Mouse (Mus musculus) layer of hippocampus, postnatal 10 days (tissue): ENCODE measurements around the gene Cox10. TPM values are rescaled to one million over a fixed set of nuclear protein-coding genes. Genes with fewer than 3 reads are reported as not detected.

Source experiments
- DNase-seq, 2 experiments: peaks; one replicate each; pipeline ENCODE4 v3.0.0; 2021; ENCODE audit warnings: low spot score in 2 of 2
- total RNA-seq, 2 experiments: library from RNA; stranded (reverse); gene quantifications; 2 replicates each; pipeline ENCODE4 v1.2.3; 2021

Cox10 gene
- total RNA-seq, 2 experiments from 2014 or later: 22.4 to 25.9 TPM

GRCm38 (mm10) chr11:63967641-63968387, 111.5 kb downstream of the Cox10 start:
- no peak for DNase-seq

GRCm38 (mm10) chr11:63965437-63965836, 113.8 kb downstream of the Cox10 start:
- DNase-seq: peak; percentile 14 to 29

- DNase-seq: no peak
These were observed 122.1 kb downstream of the Cox10 start for GRCm38 (mm10) chr11:63957207-63957606.

GRCm38 (mm10) chr11:63956748-63957147, 122.5 kb downstream of the Cox10 start:
- no peak for DNase-seq

- DNase-seq: no peak
These were observed 125.4 kb downstream of the Cox10 start for GRCm38 (mm10) chr11:63953887-63954286.

GRCm38 (mm10) chr11:63952743-63953191, 126.5 kb downstream of the Cox10 start:
- DNase-seq: no peak

GRCm38 (mm10) chr11:63951831-63952631, 127.2 kb downstream of the Cox10 start:
- peak; percentile 13 to 23 for DNase-seq

- no peak for DNase-seq
These were observed 130.9 kb downstream of the Cox10 start for GRCm38 (mm10) chr11:63948371-63948770.

- no peak for DNase-seq
These were observed 132.2 kb downstream of the Cox10 start for GRCm38 (mm10) chr11:63947024-63947423.

GRCm38 (mm10) chr11:63943947-63944346, 135.3 kb downstream of the Cox10 start:
- no peak for DNase-seq

GRCm38 (mm10) chr11:63943268-63943890, 135.9 kb downstream of the Cox10 start:
- DNase-seq: no peak

- no peak for DNase-seq
These were observed 137.1 kb downstream of the Cox10 start for GRCm38 (mm10) chr11:63942177-63942576.

- no peak for DNase-seq
These were observed 142.6 kb downstream of the Cox10 start for GRCm38 (mm10) chr11:63936641-63937040.

- no peak for DNase-seq
These were observed 152.4 kb downstream of the Cox10 start for GRCm38 (mm10) chr11:63926901-63927300.

- DNase-seq: peak; percentile 76 to 86
These were observed 154.1 kb downstream of the Cox10 start for GRCm38 (mm10) chr11:63925161-63925582.

GRCm38 (mm10) chr11:63924286-63924930, 154.9 kb downstream of the Cox10 start:
- no peak for DNase-seq

- no peak for DNase-seq
These were observed 155.9 kb downstream of the Cox10 start for GRCm38 (mm10) chr11:63923386-63923785.

GRCm38 (mm10) chr11:63922091-63922621, 157.1 kb downstream of the Cox10 start, which contains the start of gene Hs3st3b1:
Hs3st3b1 (minus strand) TSS chr11:63922290.
- peak; percentile 66 to 77 for DNase-seq

GRCm38 (mm10) chr11:63921044-63921951, 158.0 kb downstream of the Cox10 start:
- DNase-seq: no peak

GRCm38 (mm10) chr11:63920531-63920930, 158.7 kb downstream of the Cox10 start:
- DNase-seq: peak; percentile 71 to 85
